Mouse (Mus musculus): ENCODE data around the gene Dab2ip.

Dab2ip gene

DNA sequence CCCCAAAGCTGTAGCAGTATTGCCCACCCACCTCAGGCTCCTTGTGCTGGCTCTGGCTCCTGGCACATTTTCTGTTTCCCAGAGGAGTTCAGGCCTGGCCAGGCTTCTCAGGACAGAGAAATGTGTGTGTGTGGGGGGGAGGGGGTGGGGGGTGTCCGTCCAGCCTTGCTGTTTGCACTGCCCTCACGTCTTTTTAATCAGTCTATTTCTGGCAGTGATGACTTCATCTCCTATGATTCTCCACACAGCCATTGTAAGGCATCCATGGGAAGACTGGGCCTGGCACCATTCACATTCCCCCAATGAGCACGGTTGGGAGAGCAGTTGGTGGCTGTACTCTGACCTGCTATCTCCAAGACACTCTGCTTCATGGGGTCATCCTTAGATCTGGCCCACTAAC lies 125.9 kb downstream of the Dab2ip start:
- no peak for DNase-seq (ENCODE audit: low read depth)

DNA sequence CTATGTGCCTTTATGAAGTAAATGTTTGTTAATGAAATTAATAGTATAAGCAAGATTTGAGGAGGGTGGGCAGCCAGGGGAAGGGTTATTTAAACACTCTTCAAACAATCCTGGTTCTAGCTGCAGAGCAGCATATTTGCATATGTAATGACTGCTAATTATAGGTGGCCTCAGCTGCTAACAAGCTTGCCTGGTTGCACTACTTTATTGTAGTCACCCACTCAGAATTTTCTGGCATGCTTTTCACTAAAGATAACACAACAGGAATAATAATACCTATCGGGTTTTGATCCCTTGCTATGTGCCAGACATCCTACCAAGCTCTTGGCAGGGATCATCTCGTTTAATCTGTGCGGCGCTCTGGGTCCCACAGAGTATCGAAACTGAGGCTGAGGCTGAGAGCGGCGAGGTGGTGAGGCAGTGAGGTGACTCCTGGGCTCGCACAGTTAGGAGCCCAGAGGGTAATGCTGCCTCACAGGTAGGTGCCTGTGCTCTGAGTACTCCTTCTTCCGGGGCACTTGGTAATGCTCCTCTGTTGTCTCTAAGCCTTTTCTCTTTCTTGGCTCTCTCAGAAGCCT lies 126.8 kb downstream of the Dab2ip start:
- no peak for DNase-seq (ENCODE audit: low read depth)

DNA sequence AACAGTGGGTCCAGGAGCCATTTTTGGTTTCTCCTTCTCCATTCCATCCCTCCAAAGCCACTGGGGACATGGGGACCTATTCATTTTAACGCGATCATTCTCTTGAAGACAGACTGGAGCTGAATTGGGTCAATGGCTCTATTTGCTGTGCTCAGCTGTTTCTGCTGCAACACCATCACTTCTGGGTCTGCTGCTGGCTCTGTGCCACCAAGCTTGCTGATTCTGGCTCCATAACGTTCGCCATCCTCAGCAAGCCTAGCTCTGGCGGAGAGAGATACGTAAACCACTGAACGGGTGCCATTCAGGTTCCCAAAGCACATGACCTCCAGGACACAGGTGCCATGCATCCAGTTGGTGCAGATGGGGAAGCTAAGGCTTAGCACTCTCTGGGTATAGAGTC lies 128.0 kb downstream of the Dab2ip start:
- DNase-seq (ENCODE audit: low read depth): no peak

DNA sequence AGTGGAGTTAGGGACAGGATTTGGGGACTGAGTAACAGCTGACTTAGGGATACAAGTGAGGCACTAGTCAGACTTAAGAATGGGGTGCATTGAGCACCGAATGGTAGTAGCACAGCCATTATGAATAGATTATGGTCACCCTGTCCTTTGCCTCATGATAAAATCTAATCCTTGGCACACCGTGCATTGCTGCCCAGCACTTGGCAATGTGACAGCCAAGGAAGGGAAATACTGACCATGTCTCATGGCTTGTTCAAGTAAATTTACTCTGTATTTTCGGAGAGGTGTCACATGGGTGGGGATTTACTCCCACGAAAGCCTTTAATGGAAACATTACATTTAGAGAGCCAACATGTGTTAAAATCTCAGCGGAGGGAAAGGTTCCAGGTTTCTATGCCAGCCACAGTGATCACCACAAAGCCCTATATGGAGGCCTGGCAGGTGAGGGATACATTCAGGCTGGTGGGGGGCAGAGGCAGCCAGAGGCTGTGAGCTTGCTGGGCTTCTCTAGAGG lies 129.5 kb downstream of the Dab2ip start:
- no peak for DNase-seq (ENCODE audit: low read depth)

DNA sequence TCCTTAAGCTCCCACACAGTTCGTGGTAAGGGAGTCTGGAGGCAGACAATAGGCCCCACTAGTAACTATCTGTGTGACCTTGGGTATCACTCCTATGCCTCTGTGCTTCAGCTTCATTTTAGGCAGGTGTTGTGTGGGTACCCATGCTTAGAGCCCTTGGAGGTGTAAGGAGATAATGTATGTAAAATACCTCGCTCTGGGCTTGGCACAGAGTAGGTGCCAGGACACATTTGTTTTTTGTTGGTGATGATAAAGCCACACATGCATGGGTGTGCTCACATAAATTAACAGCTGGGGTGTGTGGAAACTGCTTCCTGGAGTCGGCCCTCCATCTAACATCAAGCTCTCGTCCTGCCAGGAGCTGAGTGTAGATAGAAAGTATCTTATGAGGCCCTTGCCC lies 130.1 kb downstream of the Dab2ip start:
- DNase-seq (ENCODE audit: low read depth): no peak

DNA sequence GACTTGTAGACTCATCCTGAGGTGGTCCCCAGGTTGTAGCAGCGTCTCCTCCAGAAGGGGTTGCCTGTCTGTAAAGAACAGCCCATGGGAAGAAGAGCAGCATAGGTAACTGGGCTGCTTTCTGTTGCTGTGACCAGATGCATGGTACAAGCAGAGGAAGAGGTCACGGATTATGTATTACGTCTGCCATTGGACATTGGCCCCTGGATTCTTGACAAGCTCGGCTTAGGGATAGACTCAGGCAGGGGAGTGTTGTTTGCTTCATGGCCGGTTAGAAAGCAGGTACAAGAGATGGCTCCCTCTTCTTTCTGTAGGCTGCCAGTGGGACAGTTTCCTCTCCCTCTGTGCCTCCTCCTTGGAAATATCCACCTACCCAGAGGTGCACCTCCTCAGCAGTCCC lies 130.5 kb downstream of the Dab2ip start:
- no peak for DNase-seq (ENCODE audit: low read depth)

DNA sequence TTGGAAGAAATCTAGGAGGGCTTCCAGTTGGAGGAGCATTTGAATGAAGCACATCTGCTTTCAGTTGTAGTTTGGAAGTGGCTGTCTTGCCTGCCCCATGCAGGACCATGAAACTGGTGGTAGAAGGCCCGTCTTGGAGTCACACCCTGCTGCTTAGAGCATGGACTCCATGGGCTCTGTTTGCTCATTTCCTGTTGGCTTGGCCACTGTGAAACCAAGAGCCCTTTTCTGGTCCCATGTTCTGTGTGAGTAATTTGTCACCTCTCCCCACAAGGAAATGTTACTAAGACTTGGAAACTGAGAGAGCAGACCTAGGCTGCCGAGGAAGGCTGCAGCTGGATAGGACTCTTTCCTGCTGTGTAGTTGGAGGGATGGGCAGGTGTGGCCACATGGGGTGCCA lies 131.8 kb downstream of the Dab2ip start:
- DNase-seq (ENCODE audit: low read depth): no peak

DNA sequence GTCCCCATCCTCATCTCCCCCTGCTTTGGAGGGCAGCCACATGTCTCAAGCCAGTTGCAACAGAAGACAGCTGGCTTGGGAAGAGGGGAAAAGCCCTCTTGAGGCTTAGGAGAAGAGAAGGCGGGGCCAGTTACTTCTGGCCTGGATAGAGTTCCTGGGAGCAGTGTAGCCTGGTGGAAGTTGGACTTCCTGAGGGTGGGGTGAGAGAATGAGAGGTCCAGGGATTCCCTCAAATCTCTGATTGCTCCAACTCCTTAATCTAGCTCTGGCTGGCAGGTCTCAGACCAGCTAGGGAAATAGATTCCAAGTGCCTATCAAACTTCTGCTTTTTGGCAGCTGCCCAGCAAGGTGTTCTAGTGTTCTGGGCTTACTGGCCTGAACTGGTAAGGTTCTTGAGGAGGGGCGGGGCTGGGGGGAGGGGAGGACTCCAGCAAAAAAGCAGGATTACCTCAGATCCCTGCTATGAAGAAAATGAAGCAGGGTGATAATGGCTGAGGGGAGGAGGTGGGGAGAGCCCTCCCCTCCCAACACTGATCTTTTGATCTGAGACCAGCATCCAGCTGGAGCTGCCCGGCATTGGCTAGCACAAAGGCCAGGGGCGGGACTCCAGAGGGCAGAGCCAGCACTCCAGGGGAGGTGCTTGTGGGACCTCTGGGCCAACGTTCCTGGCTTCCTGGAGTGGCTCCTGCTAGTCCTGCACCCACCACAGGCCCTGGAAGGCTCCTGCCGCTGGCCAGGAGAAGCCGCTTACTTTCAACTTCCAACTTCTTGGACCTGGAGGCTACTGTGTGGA lies 133.4 kb downstream of the Dab2ip start:
- no peak for DNase-seq (ENCODE audit: low read depth)

DNA sequence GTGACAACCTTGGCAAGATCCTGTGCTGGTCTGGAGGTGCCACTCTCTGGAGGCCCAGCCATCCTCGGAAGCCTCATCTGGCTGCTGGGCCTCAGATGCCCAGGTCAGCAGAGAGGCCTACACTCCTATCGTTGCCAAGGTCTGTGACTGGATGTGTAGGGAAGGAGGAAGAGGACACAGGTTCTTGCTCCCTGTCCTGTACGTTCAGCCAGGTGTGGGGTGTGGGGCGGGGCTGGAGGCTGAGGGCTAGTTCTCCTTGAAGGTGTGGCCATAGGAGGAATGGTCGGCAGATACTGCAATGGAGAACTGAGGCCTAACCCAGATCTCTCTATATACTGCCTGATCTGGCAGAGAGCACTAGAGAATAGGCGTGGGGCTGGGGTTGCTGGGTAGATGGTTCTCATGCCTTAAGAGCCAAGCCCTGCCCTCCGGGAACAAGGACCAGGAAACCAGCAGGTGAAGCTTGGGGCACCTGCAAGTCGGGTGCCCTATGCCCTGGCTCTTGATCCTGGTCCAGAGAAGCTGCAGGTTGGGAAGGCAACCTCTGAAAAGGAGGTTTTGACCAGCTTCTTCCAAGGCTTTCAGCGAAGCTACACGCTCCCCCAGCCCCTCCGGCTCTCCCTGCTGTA lies 134.3 kb downstream of the Dab2ip start:
- DNase-seq (ENCODE audit: low read depth): no peak

DNA sequence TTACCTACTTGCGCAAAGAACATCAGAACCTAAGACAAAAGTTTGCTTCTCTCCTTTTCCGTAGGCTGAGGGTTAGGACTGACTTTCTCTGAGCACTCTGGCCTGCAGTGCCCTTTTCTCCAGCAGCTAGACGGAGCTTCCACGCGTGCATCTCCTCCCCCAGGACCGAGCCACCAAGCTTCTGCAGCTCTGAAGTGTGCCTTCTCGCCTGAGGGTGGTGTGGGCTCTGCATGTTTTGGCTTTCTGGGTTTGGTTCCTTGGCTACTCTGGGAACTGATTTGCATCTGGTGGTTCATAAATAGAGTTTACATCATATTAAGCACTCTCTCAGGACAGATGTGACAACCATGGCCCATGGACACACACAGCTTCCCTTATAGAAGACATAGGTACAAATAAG lies 135.0 kb downstream of the Dab2ip start:
- no peak for DNase-seq (ENCODE audit: low read depth)

DNA sequence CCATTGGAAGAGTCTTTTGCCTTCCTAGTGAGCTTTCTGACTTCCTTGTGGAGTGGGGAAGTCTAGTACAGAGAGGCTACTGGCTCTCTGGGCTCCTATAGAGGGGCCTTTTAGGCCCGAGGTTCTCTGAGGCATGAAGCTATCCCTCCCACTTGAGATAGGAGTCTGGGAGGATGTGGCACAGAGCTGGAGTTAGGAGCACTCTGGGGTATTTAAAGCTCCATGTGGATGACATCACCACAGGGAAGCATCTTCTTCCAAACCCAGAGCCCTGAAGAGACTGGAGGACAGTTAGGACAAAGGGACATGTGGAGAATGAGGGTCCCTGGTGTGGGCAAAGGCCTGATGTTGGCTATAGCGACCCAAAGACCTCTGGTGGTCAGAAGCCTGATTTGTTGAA lies 136.0 kb downstream of the Dab2ip start:
- no peak for DNase-seq (ENCODE audit: low read depth)

DNA sequence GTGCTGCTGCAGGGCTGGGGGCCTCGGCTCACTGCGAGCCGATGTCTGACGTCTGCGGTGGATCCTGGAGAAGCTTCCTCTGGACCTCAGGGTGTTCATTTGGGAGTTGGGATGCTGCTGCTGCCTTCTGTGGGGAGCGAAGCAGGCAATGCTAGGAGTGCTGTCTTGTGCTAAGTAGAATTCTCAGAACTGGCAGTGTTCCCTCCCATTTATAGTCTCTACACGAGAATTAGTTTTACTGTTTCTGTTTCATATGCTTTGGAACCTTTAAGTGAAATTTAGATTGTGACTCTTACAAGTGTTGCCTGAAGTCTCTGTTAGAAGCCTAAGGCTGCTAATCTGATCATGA lies 138.1 kb downstream of the Dab2ip start:
- DNase-seq (ENCODE audit: low read depth): no peak

DNA sequence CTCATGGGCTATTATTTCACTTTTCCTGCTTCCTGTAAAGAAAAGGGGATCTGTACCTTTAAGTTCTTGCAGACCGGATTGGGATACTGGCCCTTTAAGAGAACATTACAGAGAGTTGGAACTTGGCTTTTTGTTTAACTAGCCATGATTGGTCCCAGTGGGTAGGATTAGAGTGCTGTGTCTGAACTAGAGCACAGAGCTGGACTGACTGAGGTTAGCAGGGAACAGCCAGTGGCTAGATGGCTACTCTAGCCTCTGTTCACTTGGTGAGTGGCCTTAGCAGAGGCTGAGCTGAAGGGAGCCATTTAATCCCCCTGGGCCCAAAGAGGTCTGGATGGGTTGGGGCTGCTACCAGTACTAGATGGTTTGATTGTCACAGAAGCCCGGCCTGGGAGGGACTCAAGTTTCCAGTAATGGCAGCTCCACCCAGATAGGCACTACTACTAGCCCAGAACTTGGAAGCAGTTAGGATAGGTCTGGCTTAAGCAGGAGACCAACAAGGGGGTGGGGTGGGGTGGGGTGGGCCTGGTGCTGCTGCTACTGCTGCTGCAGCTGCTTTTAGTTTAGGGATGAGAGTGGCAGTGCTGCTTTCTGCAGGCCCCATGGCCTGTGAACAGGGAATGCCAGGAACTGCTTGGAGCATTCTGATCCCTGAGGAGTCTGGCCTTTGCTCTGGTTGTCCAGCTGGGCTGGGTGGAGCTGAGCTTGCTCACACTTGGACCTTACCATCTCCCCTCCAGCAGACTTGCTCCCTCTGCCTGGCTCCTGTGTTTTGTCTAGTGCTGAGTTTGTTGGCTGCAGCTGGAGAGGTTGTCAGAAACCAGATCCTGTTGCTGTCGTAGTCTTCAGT lies 138.7 kb downstream of the Dab2ip start:
- no peak for DNase-seq (ENCODE audit: low read depth)

DNA sequence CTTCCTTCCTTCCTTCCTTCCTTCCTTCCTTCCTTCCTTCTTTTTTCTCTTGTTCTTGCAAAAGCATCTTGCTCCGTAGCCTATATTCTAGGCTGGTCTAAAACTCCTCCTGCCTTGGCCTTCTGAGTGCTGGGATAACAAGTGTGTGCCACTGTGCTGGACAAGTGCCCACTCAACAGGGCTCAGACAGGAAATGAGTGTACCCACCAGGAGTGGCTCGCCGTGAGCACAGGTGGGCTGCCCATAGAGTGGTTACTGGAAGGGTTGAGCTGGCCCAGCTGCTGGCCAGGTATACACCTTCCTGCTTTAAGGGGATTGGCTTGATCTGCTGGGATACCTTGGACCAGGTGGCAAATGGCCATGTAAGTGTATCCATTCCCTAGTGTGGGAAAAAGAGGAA lies 139.7 kb downstream of the Dab2ip start:
- DNase-seq (ENCODE audit: low read depth): no peak

DNA sequence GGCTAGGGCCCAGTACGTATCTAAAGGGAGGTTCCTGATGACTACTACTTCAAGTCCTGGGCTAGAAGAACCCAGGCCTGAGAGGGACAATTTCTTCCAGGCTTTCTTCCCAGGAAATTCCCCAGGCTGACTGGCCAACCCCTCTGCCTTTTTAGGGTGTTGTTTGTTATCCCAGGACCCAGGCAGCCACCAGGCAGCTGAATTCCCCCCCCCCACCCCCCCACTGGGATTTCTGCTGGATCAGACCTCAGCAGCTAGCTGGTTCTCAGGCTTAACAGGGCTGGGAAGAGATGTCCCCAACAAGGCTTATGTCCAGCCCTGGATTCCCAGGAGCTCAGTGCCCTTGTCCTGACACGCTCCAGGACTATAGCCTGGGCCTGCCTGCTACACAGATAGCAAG lies 142.9 kb downstream of the Dab2ip start:
- DNase-seq (ENCODE audit: low read depth): no peak

DNA sequence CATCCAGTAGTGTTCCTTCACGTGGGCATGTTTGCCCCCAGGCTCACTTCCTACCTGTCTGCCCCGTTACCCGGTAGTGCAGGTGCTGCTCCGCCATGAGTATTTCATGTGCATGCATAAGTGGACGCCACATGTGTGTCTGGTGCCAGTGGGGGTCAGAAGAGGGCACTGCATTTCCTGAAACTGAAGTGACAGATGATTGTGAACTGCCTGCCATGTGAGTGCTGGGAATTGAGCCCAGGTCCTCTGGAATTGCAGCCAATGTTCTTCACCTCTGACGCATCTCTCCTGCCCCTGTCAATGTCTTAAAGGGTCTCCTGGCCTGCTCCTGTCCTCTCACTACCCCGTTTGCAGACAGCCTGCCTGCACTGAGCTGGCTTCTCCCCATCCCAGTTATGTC lies 143.9 kb downstream of the Dab2ip start:
- no peak for DNase-seq (ENCODE audit: low read depth)

DNA sequence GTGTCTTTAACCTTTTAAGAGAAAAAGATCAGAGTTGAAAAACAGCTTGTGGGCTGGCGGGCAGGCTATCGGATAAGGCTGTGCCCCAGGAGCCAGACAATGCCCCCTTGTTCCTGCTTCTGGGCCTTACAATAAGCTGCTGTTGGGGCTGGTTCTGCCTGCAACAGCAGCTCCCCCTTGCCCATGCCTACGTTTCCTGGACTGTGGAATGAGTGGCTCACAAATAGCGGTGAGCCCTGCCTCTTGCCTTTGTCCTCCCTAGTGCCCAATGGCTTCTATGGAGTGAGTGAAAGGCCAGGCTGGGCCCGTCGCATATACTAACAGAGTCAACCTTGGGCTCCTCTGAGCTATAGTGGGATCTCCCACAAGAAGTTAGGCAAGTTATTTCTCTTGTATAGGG lies 144.5 kb downstream of the Dab2ip start:
- no peak for DNase-seq (ENCODE audit: low read depth)

DNA sequence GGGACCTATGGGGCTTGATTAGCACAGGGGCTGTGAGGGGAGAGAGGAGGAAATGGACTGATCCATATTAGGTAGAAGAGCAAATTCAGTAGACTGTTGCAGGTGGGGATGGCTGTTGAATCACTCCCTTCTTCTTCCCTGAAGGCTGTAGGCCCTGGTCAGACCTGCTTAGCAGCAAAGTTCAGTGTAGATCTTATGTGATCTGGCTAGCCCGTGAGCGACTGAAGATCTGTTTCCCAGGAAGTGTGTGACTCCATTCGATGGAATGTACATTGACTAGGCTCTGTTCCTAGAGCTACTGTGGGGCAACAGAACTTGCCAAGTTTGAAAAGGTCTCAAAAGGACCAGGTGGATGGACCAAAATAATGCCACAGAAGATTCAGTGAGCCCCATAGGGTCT lies 145.2 kb downstream of the Dab2ip start:
- DNase-seq (ENCODE audit: low read depth): no peak

DNA sequence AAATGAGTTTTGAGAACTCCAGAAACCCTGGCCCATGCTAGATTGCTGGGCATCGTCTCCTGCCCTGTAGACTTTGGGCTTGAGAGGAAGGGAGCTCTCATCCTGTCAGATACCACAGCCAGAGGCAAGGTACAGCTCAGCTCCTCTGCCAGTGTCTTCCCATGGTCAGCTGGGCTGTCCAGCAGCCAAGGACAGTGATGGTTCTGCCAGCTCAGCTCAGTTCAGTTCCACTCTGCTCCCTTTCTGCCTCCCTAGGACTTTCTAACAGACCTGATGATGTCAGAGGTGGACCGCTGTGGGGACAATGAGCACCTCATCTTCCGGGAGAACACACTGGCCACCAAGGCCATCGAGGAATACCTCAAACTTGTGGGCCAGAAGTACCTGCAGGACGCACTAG lies 154.5 kb downstream of the Dab2ip start:
- DNase-seq (ENCODE audit: low read depth): no peak

DNA sequence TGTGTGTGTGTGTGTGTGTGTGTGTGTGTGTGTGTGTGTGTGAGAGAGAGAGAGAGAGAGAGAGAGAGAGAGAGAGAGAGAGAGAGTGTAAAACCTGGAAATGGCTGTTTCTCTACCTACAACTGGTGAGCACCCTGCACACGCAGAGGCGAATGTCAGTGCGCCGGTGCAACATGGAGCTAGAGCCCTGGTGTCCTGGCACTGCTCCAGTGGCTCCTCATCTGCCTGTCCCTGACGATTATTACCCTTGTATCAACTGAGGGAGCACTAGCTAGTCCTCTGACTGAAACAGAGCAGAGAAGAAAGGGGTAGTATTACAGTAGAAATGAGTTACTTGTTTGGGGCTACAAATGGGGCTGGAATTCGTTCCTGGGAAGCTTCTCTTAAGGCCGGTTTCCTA lies 155.4 kb downstream of the Dab2ip start:
- no peak for DNase-seq (ENCODE audit: low read depth)

DNA sequence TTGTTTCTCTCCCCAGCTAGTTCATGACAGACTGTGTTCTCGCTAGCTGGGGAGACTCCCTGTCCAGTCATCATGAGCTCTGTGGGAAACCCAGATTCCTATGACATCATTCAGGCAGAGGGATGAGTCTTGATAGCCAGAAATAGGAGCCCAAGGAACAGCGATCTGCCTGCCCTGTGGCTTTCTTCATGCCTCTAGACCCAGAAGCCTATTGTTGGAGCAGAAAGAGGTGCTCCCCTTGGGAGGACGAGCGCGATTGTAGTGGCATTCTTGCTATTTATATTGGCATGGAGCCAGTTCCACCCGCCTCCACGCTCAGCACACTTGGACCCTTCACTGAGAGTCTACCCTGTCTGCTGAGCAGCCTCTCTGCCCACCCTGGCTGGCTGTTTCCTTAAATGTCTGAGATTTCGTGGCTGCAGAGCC lies 156.7 kb downstream of the Dab2ip start:
- no peak for DNase-seq (ENCODE audit: low read depth)

DNA sequence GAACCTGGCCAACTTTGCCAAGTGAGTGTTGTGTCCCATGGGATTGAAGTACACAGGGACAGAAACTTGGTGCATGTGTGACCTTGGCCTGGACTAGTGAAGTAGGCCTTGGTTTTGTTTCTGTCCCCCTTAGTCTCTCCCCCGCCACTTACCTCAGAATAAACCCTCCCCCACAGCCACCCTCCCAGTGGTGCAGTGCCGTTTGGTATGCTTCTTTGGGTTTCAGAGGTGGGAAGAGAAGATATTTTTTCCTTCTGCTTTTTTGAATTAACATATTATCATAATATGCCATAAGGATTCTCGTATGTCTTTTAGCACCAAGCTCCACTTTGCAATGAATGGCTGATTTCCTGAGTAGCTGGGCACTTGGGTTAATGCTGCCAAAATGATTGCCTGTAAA lies 157.4 kb downstream of the Dab2ip start:
- no peak for DNase-seq (ENCODE audit: low read depth)

DNA sequence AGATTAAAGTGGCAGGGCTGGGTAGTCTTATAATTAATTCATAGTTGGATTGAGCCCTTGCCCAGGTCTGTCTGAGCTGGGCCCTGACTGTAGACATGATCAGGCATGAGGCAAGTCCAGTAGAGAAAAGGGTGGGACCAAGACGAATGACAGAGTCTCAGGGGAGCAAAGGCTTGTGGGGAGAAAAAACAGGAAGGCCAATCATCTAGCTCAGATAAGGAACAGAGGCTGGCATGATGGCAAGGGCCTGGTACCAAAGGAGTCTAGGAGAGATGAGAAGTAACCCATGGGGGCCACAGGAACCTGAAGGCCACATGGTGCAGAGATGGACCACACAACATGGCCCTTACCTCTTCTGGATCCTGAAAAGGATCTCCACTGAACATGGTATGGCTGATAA lies 158.1 kb downstream of the Dab2ip start:
- DNase-seq (ENCODE audit: low read depth): no peak
